10 mouse cellular contexts compared by ENCODE assay signal in the genomic region with DNA sequence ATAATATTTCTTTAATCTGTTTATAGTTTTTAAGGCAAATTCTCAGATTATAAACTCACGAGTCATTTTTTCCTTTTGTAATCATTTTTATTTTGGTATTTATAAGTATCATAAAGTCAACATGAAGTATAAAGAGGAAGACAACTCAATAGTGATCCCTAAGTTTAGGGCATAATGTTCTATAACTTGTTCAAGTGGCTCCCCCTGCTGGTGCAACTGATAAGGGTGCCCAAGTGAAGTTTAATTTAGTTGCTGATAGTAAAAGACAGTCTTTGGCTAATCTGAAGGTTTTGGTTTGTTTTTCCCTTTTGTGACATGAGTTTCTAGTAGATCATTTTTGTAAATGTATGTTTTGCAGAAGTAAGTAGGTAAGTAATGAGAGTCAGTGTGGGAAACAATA. TPM values are rescaled to one million over a fixed set of nuclear protein-coding genes. Genes with fewer than 3 reads are reported as not detected.
DNase-seq lines count a peak whose midpoint lies in the region; ATAC-seq lines count a peak whose summit lies in the region.
"Had no signal": no experiment of that assay in that cellular context is flagged by ENCODE, and none has a peak within 500 bp of the region (broad histone marks: within the 10 kb centered on the region; RNA-seq: fewer than 3 reads in every experiment).

No protein-coding gene starts in this region.

- H3K27ac ChIP-seq in hindbrain, embryonic 14.5 days, result no peak overlapping the region
- no peak overlapping the region for H3K27ac ChIP-seq in hindbrain, embryonic 12.5 days
- H3K27ac ChIP-seq: embryonic facial prominence, embryonic 13.5 days; neural tube, embryonic 13.5 days had no signal

- peaks cover 59% of the 10 kb centered on the region for H3K36me3 ChIP-seq in hindbrain, embryonic 14.5 days (replicated peaks; ENCODE audit: control insufficient read depth, insufficient read depth)
- H3K36me3 ChIP-seq in hindbrain, embryonic 12.5 days, result peaks cover 27% of the 10 kb centered on the region

- H3K4me3 ChIP-seq in hindbrain, embryonic 14.5 days (replicated peaks; ENCODE audit: low read length), result no peak overlapping the region
- no peak overlapping the region for H3K4me3 ChIP-seq in hindbrain, embryonic 12.5 days
- H3K4me3 ChIP-seq: embryonic facial prominence, embryonic 13.5 days; neural tube, embryonic 13.5 days had no signal

- intact Hi-C loops in heart, postnatal 36 days (cut with DNase I), result loop anchor here (1.0 to 10.0 kb wide), 3 partner anchors 116 to 401 kb away; no protein-coding TSS in a partner anchor
- intact Hi-C loops in left cerebral cortex, postnatal 10 days (cut with DNase I), result loop anchor here (10.0 kb wide), 1 partner anchor 118 kb away; no protein-coding TSS in a partner anchor

- no peak for ATAC-seq in hindbrain, embryonic 14.5 days (ENCODE audit: low FRiP score)
- ATAC-seq in hindbrain, embryonic 12.5 days (ENCODE audit: low FRiP score), result no peak
- peak; percentile 82 for ATAC-seq in common myeloid progenitor, adult 5-6 weeks (replicated peaks; ENCODE audit: low read depth, poor library complexity, severe bottlenecking)

- H3K9me3 ChIP-seq in hindbrain, embryonic 14.5 days (ENCODE audit: control insufficient read depth, low read length), result no peaks in the 10 kb centered on the region
- H3K9me3 ChIP-seq in hindbrain, embryonic 12.5 days (replicated peaks), result no peaks in the 10 kb centered on the region
- H3K9me3 ChIP-seq: embryonic facial prominence, embryonic 13.5 days; neural tube, embryonic 13.5 days had no signal

- peak; percentile 80 for DNase-seq in hindbrain, embryonic 14.5 days (ENCODE audit: low spot score)
- peak; percentile 71 for DNase-seq in ZHBTc4 (ENCODE audit: low read depth, low spot score)
- DNase-seq in heart, postnatal 36 days, result peak; percentile 73 to 86
- DNase-seq in left cerebral cortex, postnatal 10 days (ENCODE audit: extremely low spot score in 1 of 2, low spot score in 2 of 2), result peak; percentile 64 to 76
- DNase-seq in ovary, postnatal 14 days (ENCODE audit: low spot score), result peak; percentile 48
- DNase-seq in thymus, postnatal 14 days, result peak; percentile 82

- 45% methylated on average over 1 of the region's 1 CpGs for WGBS in hindbrain, embryonic 14.5 days
- WGBS in hindbrain, embryonic 12.5 days, result 34% methylated on average over 1 of the region's 1 CpGs

- H3K27me3 ChIP-seq in hindbrain, embryonic 14.5 days (ENCODE audit: control insufficient read depth, insufficient read depth, low read length), result no peaks in the 10 kb centered on the region
- no peaks in the 10 kb centered on the region for H3K27me3 ChIP-seq in hindbrain, embryonic 12.5 days
- H3K27me3 ChIP-seq: embryonic facial prominence, embryonic 13.5 days; neural tube, embryonic 13.5 days had no signal

- no peak overlapping the region for H3K4me2 ChIP-seq in hindbrain, embryonic 14.5 days (replicated peaks)
- no peak overlapping the region for H3K4me2 ChIP-seq in hindbrain, embryonic 12.5 days (replicated peaks)
- H3K4me2 ChIP-seq: embryonic facial prominence, embryonic 13.5 days; neural tube, embryonic 13.5 days had no signal

- H3K9ac ChIP-seq in hindbrain, embryonic 14.5 days, result no peak overlapping the region
- no peak overlapping the region for H3K9ac ChIP-seq in hindbrain, embryonic 12.5 days
- H3K9ac ChIP-seq: embryonic facial prominence, embryonic 13.5 days; neural tube, embryonic 13.5 days had no signal

- H3K4me1 ChIP-seq in hindbrain, embryonic 14.5 days (replicated peaks; ENCODE audit: control insufficient read depth, insufficient read depth, low read length), result no peaks in the 10 kb centered on the region
- no peaks in the 10 kb centered on the region for H3K4me1 ChIP-seq in hindbrain, embryonic 12.5 days
- H3K4me1 ChIP-seq: embryonic facial prominence, embryonic 13.5 days; neural tube, embryonic 13.5 days had no signal

RNA-seq across cellular contexts. Expression of a gene that starts 55.8 kb away (rescaled TPM):
- polyA plus RNA-seq in hindbrain, embryonic 14.5 days (2014; fragmentation: Nextera tagmentation; extraction: Ambion mirVana), result 15.9 and 18.5 TPM in 2 replicates
- polyA plus RNA-seq in hindbrain, embryonic 12.5 days (2016; fragmentation: Nextera tagmentation; extraction: Ambion mirVana), result 25.8 and 28.2 TPM in 2 replicates
- total RNA-seq in common myeloid progenitor, adult 5-6 weeks (2017), result 51.2 and 53.5 TPM in 2 replicates
- total RNA-seq in heart, postnatal 36 days (2021), result 10 to 100 TPM; 13.2 to 15.8 TPM
- 10 to 100 TPM; 26.6 to 29.4 TPM for total RNA-seq in left cerebral cortex, postnatal 10 days (2021)
